Mouse (Mus musculus): Measurements from ENCODE around the gene Gm44503. TPM values are rescaled to one million over a fixed set of nuclear protein-coding genes. Genes with fewer than 3 reads are reported as not detected.

Gm44503 gene
- polyA plus RNA-seq, 1 experiment from 2014 or later: not detected

DNA sequence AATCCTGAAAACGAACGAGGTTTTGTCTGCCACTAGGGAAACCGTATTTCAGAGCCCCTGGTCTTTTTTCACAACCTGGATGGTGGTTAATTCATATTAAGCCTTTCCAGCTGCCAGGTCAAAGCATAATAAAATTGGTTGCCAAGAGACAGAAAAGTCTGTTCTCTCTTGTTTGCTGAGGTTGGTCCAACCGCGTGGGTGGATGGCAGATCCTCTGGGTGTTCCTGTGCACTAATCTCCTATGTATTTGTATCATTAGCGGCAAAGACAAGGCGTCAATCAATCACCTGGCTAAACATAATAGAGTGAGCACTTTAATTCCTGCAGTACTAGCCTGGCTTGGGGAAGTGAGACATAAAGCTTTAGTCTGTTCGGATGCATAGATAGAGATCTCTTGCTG is 92.0 kb downstream of the Gm44503 start:
- no peaks in the 10 kb centered on the region for H3K9me3 ChIP-seq (replicated peaks; ENCODE audit: low read length)
- H3K36me3 ChIP-seq (ENCODE audit: insufficient read depth, low read length): no peaks in the 10 kb centered on the region
- H3K27me3 ChIP-seq (ENCODE audit: insufficient read depth, low read length): no peaks in the 10 kb centered on the region
- no peak for TF ChIP-seq CTCF (IDR thresholded peaks at IDR 0.05; ENCODE audit: low read depth)
- DNase-seq (ENCODE audit: low spot score): no peak
- no peak overlapping the region for H3K4me3 ChIP-seq (replicated peaks; ENCODE audit: low read depth, low read length)
- 55% methylated on average over 8 of the region's 8 CpGs for WGBS
- no peak overlapping the region for H3K27ac ChIP-seq
- no peak for ATAC-seq (replicated peaks; ENCODE audit: low FRiP score, low read depth)
- H3K9ac ChIP-seq (ENCODE audit: low read depth, low read length): no peak overlapping the region
- H3K4me2 ChIP-seq (ENCODE audit: low read length): no peak overlapping the region
- H3K4me1 ChIP-seq (replicated peaks; ENCODE audit: insufficient read depth, low read length): no peaks in the 10 kb centered on the region

DNA sequence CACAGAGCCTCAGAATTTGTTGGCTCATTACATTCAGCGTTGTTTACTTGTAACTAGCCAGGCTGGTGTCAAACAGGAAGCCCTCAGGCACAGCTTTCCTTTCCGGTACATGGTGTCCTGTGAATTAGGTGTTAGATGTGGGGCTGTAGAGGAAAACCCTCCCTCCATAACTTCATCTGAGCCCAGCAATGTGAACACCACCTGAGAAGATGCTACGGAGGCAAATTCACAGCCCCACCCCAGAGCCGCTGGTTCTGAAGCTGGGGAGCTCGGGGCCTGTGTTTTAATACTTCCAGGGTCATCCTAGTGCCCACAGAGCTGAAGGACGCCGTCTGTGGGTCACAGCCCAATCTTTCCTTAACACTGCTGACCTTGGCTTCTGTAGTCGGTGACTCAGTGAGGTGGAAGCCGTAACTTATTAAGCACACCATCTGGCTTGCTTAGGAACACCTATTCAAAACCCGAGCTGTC is 96.8 kb downstream of the Gm44503 start:
- peak; percentile 28 for DNase-seq (ENCODE audit: low spot score)
- ATAC-seq (replicated peaks; ENCODE audit: low FRiP score, low read depth): no peak
- no peaks in the 10 kb centered on the region for H3K4me1 ChIP-seq (replicated peaks; ENCODE audit: insufficient read depth, low read length)
- H3K36me3 ChIP-seq (ENCODE audit: insufficient read depth, low read length): no peaks in the 10 kb centered on the region
- no peak overlapping the region for H3K4me3 ChIP-seq (replicated peaks; ENCODE audit: low read depth, low read length)
- 48% methylated on average over 10 of the region's 10 CpGs for WGBS
- H3K9me3 ChIP-seq (replicated peaks; ENCODE audit: low read length): no peaks in the 10 kb centered on the region
- TF ChIP-seq CTCF (IDR thresholded peaks at IDR 0.05; ENCODE audit: low read depth): no peak
- peak overlapping the region; percentile 5; the same call in 1 of the 2 replicates for H3K9ac ChIP-seq (ENCODE audit: low read depth, low read length)
- H3K27me3 ChIP-seq (ENCODE audit: insufficient read depth, low read length): no peaks in the 10 kb centered on the region
- H3K4me2 ChIP-seq (ENCODE audit: low read length): no peak overlapping the region
- H3K27ac ChIP-seq: peak overlapping the region; percentile 60

DNA sequence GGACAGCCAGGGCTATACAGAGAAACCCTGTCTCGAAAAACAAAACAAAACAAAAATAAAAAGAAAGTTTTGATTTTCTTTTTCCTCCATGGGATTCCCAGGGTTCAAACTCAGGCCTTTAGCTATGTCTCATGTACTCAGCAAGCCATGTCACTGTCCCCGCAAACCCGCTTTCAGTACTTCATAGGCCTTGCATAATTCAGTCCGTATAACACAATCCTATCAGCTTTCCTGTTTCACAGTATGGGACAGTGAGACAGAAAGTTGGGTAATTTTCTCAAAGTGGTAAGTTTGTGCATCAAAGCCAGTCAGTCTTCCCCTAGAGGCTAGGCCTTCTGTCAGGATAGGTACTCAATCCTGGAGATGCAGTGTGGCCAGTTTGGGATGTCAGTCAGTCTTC is 100.6 kb downstream of the Gm44503 start:
- H3K9me3 ChIP-seq (replicated peaks; ENCODE audit: low read length): no peaks in the 10 kb centered on the region
- H3K36me3 ChIP-seq (ENCODE audit: insufficient read depth, low read length): no peaks in the 10 kb centered on the region
- no peak overlapping the region for H3K4me2 ChIP-seq (ENCODE audit: low read length)
- H3K9ac ChIP-seq (ENCODE audit: low read depth, low read length): no peak overlapping the region
- no peaks in the 10 kb centered on the region for H3K27me3 ChIP-seq (ENCODE audit: insufficient read depth, low read length)
- H3K4me1 ChIP-seq (replicated peaks; ENCODE audit: insufficient read depth, low read length): 0 out of 2 replicates have a peak, but pooled peaks cover 5% of the 10 kb centered on the region
- no peak overlapping the region for H3K4me3 ChIP-seq (replicated peaks; ENCODE audit: low read depth, low read length)
- WGBS: 93% methylated on average over 4 of the region's 4 CpGs
- ATAC-seq (replicated peaks; ENCODE audit: low FRiP score, low read depth): no peak
- TF ChIP-seq CTCF (IDR thresholded peaks at IDR 0.05; ENCODE audit: low read depth): no peak
- DNase-seq (ENCODE audit: low spot score): no peak
- no peak overlapping the region for H3K27ac ChIP-seq

DNA sequence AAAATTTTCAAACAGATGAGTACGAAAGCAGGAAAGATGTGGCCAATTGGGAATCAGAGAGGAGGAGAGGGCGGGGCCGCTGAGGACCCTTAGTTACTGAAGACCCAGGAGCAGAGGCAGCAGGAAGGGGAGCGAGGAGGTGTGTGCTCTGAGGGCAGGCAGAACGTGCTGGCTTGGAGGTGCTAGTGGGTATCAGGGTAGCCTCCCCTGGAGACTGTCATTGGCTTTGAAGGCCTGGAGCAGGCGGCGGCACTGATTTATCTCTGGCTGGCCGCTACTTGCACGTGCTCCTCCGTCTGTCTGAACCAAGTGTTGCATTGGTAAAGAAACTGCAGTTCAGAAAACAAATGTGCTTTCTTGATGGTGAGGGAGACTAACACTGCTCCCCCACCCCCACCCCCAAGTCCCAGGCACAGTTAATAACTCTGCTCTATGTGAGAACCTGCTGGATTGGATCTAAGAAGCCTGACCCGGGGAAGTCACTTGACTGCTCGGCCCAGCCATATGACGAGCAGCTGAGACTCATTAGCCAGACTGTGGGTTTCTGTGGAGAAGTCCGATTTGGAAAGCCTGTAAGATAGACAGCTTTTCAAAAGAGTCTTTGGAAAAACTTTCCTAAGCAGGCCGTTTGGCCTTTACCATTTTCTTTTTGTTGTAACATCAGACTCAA is 105.1 kb downstream of the Gm44503 start:
- Histone ChIP-seq H3K27ac (peak overlapping the region; percentile 42; the same call in 1 of the 2 replicates), H3K27me3 (ENCODE audit: insufficient read depth, low read length) (no peaks in the 10 kb centered on the region), H3K9me3 (replicated peaks; ENCODE audit: low read length) (no peaks in the 10 kb centered on the region), H3K4me2 (ENCODE audit: low read length) (peak overlapping the region; percentile 45), H3K36me3 (ENCODE audit: insufficient read depth, low read length) (no peaks in the 10 kb centered on the region), H3K4me1 (replicated peaks; ENCODE audit: insufficient read depth, low read length) (peaks cover 16% of the 10 kb centered on the region; the same call in 1 of the 2 replicates), H3K9ac (ENCODE audit: low read depth, low read length) (no peak overlapping the region), H3K4me3 (replicated peaks; ENCODE audit: low read depth, low read length) (no peak overlapping the region)
- 0 out of 2 replicates have a peak, but pooled peaks have one; percentile 41 for ATAC-seq (replicated peaks; ENCODE audit: low FRiP score, low read depth)
- no peak for TF ChIP-seq CTCF (IDR thresholded peaks at IDR 0.05; ENCODE audit: low read depth)
- peak; percentile 57 for DNase-seq (ENCODE audit: low spot score)
- WGBS: 17% methylated on average over 15 of the region's 15 CpGs

Small RNA genes lying within 50 kb of the gene (microRNA-seq; reads per million reads assigned to microRNA genes)
- gene Gm27353: not detected

Other genes with a start within 250 kb of the Gm44503 start
- gene Prtg, start 152.0 kb upstream of the Gm44503 start, polyA plus RNA-seq (2015; fragmentation: Nextera tagmentation; extraction: Ambion mirVana): 1.2 TPM in 2 replicates
- gene Pygo1, start 33.2 kb upstream of the Gm44503 start, polyA plus RNA-seq (2015; fragmentation: Nextera tagmentation; extraction: Ambion mirVana): 3.0 and 3.2 TPM in 2 replicates
- gene Dyx1c1, start 67 bp upstream of the Gm44503 start, polyA plus RNA-seq (2015; fragmentation: Nextera tagmentation; extraction: Ambion mirVana): 2.8 and 3.3 TPM in 2 replicates
- 30.2 and 33.8 TPM in 2 replicates for gene Ccpg1os, start 26.5 kb downstream of the Gm44503 start, polyA plus RNA-seq (2015; fragmentation: Nextera tagmentation; extraction: Ambion mirVana)
- 43.8 and 49.6 TPM in 2 replicates for gene Ccpg1, start 26.6 kb downstream of the Gm44503 start, polyA plus RNA-seq (2015; fragmentation: Nextera tagmentation; extraction: Ambion mirVana)
- gene Pigb, start 81.5 kb downstream of the Gm44503 start, polyA plus RNA-seq (2015; fragmentation: Nextera tagmentation; extraction: Ambion mirVana): 10.8 and 11.9 TPM in 2 replicates
- gene Rab27a, start 86.0 kb downstream of the Gm44503 start, polyA plus RNA-seq (2015; fragmentation: Nextera tagmentation; extraction: Ambion mirVana): 8.9 and 9.1 TPM in 2 replicates
- gene Khdc3, start 143.0 kb downstream of the Gm44503 start, polyA plus RNA-seq (2015; fragmentation: Nextera tagmentation; extraction: Ambion mirVana): 0.15 and 0.29 TPM in 2 replicates
- gene Gm20509, start 143.6 kb downstream of the Gm44503 start, polyA plus RNA-seq (2015; fragmentation: Nextera tagmentation; extraction: Ambion mirVana): not detected in 2 replicates
- gene Rsl24d1, start 154.6 kb downstream of the Gm44503 start, polyA plus RNA-seq (2015; fragmentation: Nextera tagmentation; extraction: Ambion mirVana): 103 and 105 TPM in 2 replicates

All from kidney, postnatal 0 days (tissue).